Mouse (Mus musculus) G1E (cell line): ENCODE data around the gene Notum.

Experiments used
- CTCF ChIP-seq: IDR thresholded peaks from 2 replicates; pipeline ENCODE4 v1.5.1; 2012; ENCODE audit warnings: low read depth, low read length, inconsistent platforms, mixed read lengths
- TAL1 ChIP-seq: conservative IDR thresholded peaks from 2 replicates; pipeline ENCODE4 v1.6.1; 2012; ENCODE audit warnings: low read depth, low read length, inconsistent platforms, mixed read lengths

GRCm38 (mm10) chr11:120647047-120647830 is 13.7 kb downstream of the Notum start:
- TF ChIP-seq TAL1 (no peak), CTCF (no peak)
